Mouse (Mus musculus): ENCODE data around the gene 4931406P16Rik. TPM values are rescaled to one million over a fixed set of nuclear protein-coding genes. Genes with fewer than 3 reads are reported as not detected.
"Not testable (repeated sequence)": the region's sequence is repeated elsewhere in the genome, so short reads cannot be mapped to it uniquely, and the experiment has no call there.

Gene 4931406P16Rik
- polyA plus RNA-seq, 1 experiment: 32.8 TPM

DNA sequence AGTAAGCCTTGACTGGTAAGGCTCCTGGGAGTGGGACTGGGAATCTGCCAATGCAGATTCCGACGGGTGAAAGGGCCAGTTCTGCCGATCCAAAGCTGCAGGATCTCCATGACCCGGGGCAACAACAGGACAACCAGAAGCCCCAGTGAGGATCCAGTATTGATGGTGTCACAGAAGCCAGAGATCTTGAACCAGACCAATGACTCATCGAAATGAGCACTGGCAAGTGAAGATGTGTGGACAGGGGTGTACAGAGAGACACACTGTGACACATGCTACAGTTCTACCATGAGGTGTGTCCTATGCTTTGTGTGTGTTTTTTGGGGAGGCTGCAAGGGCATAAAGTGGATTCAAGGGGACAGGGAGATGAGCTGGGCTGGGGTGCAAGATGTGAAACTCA is 27.5 kb upstream of the 4931406P16Rik start:
- WGBS: 80% methylated on average over 5 of the region's 5 CpGs
- Histone ChIP-seq H3K27me3 (ENCODE audit: control insufficient read depth, insufficient read depth, low read length) (no peaks in the 10 kb centered on the region), H3K4me3 (replicated peaks; ENCODE audit: insufficient read depth, low read depth, low read length) (no peak overlapping the region), H3K27ac (ENCODE audit: insufficient read depth, low read length) (no peak overlapping the region), H3K4me1 (ENCODE audit: control insufficient read depth, insufficient read depth, low read length) (no peaks in the 10 kb centered on the region)
- TF ChIP-seq CTCF (IDR thresholded peaks at IDR 0.05; ENCODE audit: borderline replicate concordance, insufficient read depth, low read depth, low read length) (no peak), POLR2A (IDR thresholded peaks at IDR 0.05; ENCODE audit: borderline replicate concordance, insufficient read depth, low read length) (no peak)
- DNase-seq: no peak

DNA sequence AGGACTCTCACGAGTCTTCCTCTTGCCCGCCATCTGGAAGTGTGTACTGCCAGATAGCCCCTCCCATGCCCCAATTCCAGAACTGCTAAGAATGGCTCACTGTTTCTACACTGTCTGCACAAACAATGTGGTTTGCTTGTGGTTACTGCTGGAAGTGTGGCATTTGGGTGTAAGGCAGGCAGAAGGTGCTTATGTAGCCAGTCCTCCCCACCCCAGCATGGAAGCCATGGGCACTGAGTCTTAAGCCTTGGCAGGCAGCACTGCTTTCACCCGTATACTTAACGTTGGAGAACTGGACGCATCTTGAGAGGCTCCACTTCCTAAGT is 25.8 kb upstream of the 4931406P16Rik start:
- Histone ChIP-seq H3K4me3 (replicated peaks; ENCODE audit: insufficient read depth, low read depth, low read length) (no peak overlapping the region), H3K4me1 (ENCODE audit: control insufficient read depth, insufficient read depth, low read length) (no peaks in the 10 kb centered on the region), H3K27me3 (ENCODE audit: control insufficient read depth, insufficient read depth, low read length) (no peaks in the 10 kb centered on the region), H3K27ac (ENCODE audit: insufficient read depth, low read length) (no peak overlapping the region)
- 66% methylated on average over 5 of the region's 5 CpGs for WGBS
- DNase-seq: no peak
- TF ChIP-seq POLR2A (IDR thresholded peaks at IDR 0.05; ENCODE audit: borderline replicate concordance, insufficient read depth, low read length): no peak
- no peak for TF ChIP-seq CTCF (IDR thresholded peaks at IDR 0.05; ENCODE audit: borderline replicate concordance, insufficient read depth, low read depth, low read length)

GRCm38 (mm10) chr7:34338445-34339163 is 25.3 kb upstream of the 4931406P16Rik start:
- DNase-seq: no peak
- 79% methylated on average over 9 of the region's 9 CpGs for WGBS
- Histone ChIP-seq H3K27ac (ENCODE audit: insufficient read depth, low read length) (no peak overlapping the region), H3K27me3 (ENCODE audit: control insufficient read depth, insufficient read depth, low read length) (no peaks in the 10 kb centered on the region), H3K4me3 (replicated peaks; ENCODE audit: insufficient read depth, low read depth, low read length) (no peak overlapping the region), H3K4me1 (ENCODE audit: control insufficient read depth, insufficient read depth, low read length) (no peaks in the 10 kb centered on the region)
- TF ChIP-seq CTCF (IDR thresholded peaks at IDR 0.05; ENCODE audit: borderline replicate concordance, insufficient read depth, low read depth, low read length): no peak
- TF ChIP-seq POLR2A (IDR thresholded peaks at IDR 0.05; ENCODE audit: borderline replicate concordance, insufficient read depth, low read length): no peak

GRCm38 (mm10) chr7:34337268-34337667 is 23.9 kb upstream of the 4931406P16Rik start:
- Histone ChIP-seq H3K27ac (ENCODE audit: insufficient read depth, low read length) (no peak overlapping the region), H3K4me3 (replicated peaks; ENCODE audit: insufficient read depth, low read depth, low read length) (no peak overlapping the region), H3K4me1 (ENCODE audit: control insufficient read depth, insufficient read depth, low read length) (no peaks in the 10 kb centered on the region), H3K27me3 (ENCODE audit: control insufficient read depth, insufficient read depth, low read length) (no peaks in the 10 kb centered on the region)
- no peak for DNase-seq
- no peak for TF ChIP-seq POLR2A (IDR thresholded peaks at IDR 0.05; ENCODE audit: borderline replicate concordance, insufficient read depth, low read length)
- WGBS: 85% methylated on average over 2 of the region's 2 CpGs

GRCm38 (mm10) chr7:34336545-34336944 is 23.2 kb upstream of the 4931406P16Rik start:
- not testable (repeated sequence) for DNase-seq; H3K4me1 ChIP-seq (ENCODE audit: control insufficient read depth, insufficient read depth, low read length); H3K27me3 ChIP-seq (ENCODE audit: control insufficient read depth, insufficient read depth, low read length); H3K4me3 ChIP-seq (replicated peaks; ENCODE audit: insufficient read depth, low read depth, low read length); H3K27ac ChIP-seq (ENCODE audit: insufficient read depth, low read length)
- WGBS: 89% methylated on average over 1 of the region's 1 CpGs

- Histone ChIP-seq H3K27ac (ENCODE audit: insufficient read depth, low read length) (no peak overlapping the region), H3K27me3 (ENCODE audit: control insufficient read depth, insufficient read depth, low read length) (no peaks in the 10 kb centered on the region), H3K4me3 (replicated peaks; ENCODE audit: insufficient read depth, low read depth, low read length) (no peak overlapping the region), H3K4me1 (ENCODE audit: control insufficient read depth, insufficient read depth, low read length) (no peaks in the 10 kb centered on the region)
- WGBS: 55% methylated on average over 3 of the region's 3 CpGs
- no peak for DNase-seq
- TF ChIP-seq CTCF (IDR thresholded peaks at IDR 0.05; ENCODE audit: borderline replicate concordance, insufficient read depth, low read depth, low read length) (no peak), POLR2A (IDR thresholded peaks at IDR 0.05; ENCODE audit: borderline replicate concordance, insufficient read depth, low read length) (no peak)
These were observed 14.1 kb upstream of the 4931406P16Rik start for GRCm38 (mm10) chr7:34327493-34327892.

- H3K27ac ChIP-seq (ENCODE audit: insufficient read depth, low read length): no peak overlapping the region
- no peak for TF ChIP-seq CTCF (IDR thresholded peaks at IDR 0.05; ENCODE audit: borderline replicate concordance, insufficient read depth, low read depth, low read length)
- no peak for TF ChIP-seq POLR2A (IDR thresholded peaks at IDR 0.05; ENCODE audit: borderline replicate concordance, insufficient read depth, low read length)
- no peaks in the 10 kb centered on the region for H3K4me1 ChIP-seq (ENCODE audit: control insufficient read depth, insufficient read depth, low read length)
- H3K4me3 ChIP-seq (replicated peaks; ENCODE audit: insufficient read depth, low read depth, low read length): no peak overlapping the region
- no peaks in the 10 kb centered on the region for H3K27me3 ChIP-seq (ENCODE audit: control insufficient read depth, insufficient read depth, low read length)
- WGBS: 54% methylated on average over 1 of the region's 1 CpGs
- DNase-seq: no peak
These were observed 11.5 kb upstream of the 4931406P16Rik start for GRCm38 (mm10) chr7:34324857-34325256.

DNA sequence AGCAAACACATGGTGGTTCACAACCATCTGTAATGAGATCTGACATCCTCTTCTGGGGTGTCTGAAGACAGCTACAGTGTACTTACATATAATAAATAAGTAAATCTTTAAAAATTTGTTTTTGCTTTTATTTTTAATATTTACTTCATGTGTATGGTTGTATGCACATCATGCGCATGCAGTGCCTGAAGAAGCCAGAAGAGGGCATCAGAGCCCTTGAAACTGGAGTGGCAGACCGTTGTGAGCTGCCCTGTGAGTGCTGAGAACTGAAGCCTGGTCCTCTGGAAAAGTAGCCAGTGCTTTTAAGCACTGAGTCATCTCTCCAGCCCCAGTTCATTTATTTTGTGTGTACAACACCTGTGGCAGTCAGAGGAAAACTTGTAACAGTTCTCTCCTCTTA is 10.7 kb upstream of the 4931406P16Rik start:
- Histone ChIP-seq H3K4me1 (ENCODE audit: control insufficient read depth, insufficient read depth, low read length) (no peaks in the 10 kb centered on the region), H3K27me3 (ENCODE audit: control insufficient read depth, insufficient read depth, low read length) (no peaks in the 10 kb centered on the region), H3K4me3 (replicated peaks; ENCODE audit: insufficient read depth, low read depth, low read length) (no peak overlapping the region), H3K27ac (ENCODE audit: insufficient read depth, low read length) (no peak overlapping the region)
- TF ChIP-seq POLR2A (IDR thresholded peaks at IDR 0.05; ENCODE audit: borderline replicate concordance, insufficient read depth, low read length): no peak
- TF ChIP-seq CTCF (IDR thresholded peaks at IDR 0.05; ENCODE audit: borderline replicate concordance, insufficient read depth, low read depth, low read length): no peak
- no peak for DNase-seq
- 95% methylated on average over 2 of the region's 2 CpGs for WGBS
